Mouse (Mus musculus): ENCODE data around the gene Atpif1. TPM values are rescaled to one million over a fixed set of nuclear protein-coding genes. Genes with fewer than 3 reads are reported as not detected.
A peak's percentile ranks its signal among the peaks of the same experiment; 100 is the strongest.
"Not testable (repeated sequence)": the region's sequence is repeated elsewhere in the genome, so short reads cannot be mapped to it uniquely, and the experiment has no call there.

The Atpif1 gene
- total RNA-seq (2021): 100 to 1,000 TPM; 326 to 345 TPM
- long read RNA-seq, experiment 1, transcript Atpif1-201 (3 exons, 539 nt): major isoform, 312 of 327 reads
- long read RNA-seq, experiment 1, partial matches to known transcripts: 3 of 327 reads
- long read RNA-seq, experiment 1, other reads (novel, unspliced or antisense): 10 of 327 reads
- long read RNA-seq, experiment 2, transcript Atpif1-201 (3 exons, 539 nt): major isoform, 255 of 264 reads
- long read RNA-seq, experiment 2, partial matches to known transcripts: 1 of 264 reads
- long read RNA-seq, experiment 2, other reads (novel, unspliced or antisense): 8 of 264 reads

DNA sequence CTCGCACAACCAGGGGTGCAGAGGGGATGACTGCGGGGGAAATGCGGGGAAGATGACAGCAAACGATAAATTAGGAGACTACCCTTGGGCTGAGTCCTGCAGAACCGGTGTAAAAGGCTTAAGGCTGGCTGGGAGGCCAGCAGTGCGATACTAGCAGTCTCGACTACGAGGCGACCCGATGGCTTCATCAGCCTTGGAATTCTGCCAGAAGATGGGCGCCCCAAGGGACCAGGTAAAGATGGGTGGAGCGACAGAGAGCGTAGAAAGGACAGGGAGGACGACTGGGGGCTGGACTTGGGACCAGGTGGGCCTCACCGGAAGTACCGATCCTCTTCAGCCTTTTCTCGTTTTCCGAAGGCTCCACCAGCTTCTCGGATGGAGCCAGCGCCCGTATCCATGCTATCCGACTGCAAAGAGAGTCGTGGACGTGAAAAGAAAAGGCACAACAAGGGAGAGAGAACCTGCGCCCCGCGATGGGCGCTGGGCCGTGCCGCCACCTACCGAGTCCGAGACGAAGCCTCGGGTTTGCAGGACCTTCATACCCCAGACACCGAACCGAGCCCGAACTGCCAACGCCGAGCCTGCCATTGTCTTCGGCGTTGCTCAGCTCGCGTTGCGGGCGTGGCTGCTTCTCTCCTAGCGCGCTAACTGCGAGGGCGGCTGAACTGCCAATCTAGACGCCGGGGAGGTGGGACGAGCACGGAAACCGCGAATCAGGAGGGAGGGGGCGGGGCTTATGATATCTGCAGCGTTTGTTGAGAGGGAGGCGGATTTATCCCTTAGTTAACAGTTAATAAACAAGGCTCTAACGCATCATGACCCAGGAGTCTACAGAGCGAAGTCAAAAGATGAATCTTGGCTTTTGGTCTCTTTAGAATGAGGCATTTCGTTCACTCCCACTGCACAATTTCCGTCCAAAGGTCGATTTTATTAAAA lies at the start of gene Atpif1:
Atpif1 (minus strand) TSS at position 679 of the 936 bp plus-strand sequence.
- peak; percentile 91 to 94 for DNase-seq

- DNase-seq: no peak
Measured at GRCm38 (mm10) chr4:132574809-132575347, 41.4 kb upstream of the Atpif1 start.

GRCm38 (mm10) chr4:132573327-132573726 lies 39.9 kb upstream of the Atpif1 start:
- DNase-seq: peak; percentile 56 to 69

DNA sequence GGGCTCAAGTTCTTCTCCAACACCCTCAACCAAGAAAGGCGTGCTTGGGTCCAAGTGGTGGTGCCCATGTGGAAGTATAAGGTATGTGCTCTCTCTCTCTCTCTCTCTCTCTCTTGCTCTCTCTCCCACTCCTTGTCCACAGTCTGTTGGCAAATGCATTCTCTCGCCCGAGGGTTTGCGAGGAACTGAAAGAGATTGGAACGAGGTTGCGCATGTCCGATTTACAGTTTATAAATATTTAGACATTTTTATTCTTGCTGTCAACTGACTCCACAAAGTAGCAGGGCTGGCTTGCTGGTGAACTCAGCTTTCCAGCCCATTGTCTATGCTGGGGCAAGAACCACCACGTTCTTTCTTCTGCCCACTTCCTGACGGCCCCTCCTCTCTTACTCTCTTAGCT lies 37.7 kb upstream of the Atpif1 start:
- DNase-seq: no peak

- no peak for DNase-seq
Measured at GRCm38 (mm10) chr4:132569115-132569514, 35.7 kb upstream of the Atpif1 start.

GRCm38 (mm10) chr4:132567361-132567779 lies 33.9 kb upstream of the Atpif1 start:
- peak; percentile 49 to 56 for DNase-seq

- DNase-seq: no peak
Measured at GRCm38 (mm10) chr4:132565089-132565747, 31.8 kb upstream of the Atpif1 start.

- peak; percentile 47 to 81 for DNase-seq
Measured at GRCm38 (mm10) chr4:132563965-132564364, 30.5 kb upstream of the Atpif1 start, which contains the start of gene Ptafr. Ptafr (plus strand) TSS chr4:132564067.

GRCm38 (mm10) chr4:132563261-132563660 lies 29.8 kb upstream of the Atpif1 start:
- no peak for DNase-seq

DNA sequence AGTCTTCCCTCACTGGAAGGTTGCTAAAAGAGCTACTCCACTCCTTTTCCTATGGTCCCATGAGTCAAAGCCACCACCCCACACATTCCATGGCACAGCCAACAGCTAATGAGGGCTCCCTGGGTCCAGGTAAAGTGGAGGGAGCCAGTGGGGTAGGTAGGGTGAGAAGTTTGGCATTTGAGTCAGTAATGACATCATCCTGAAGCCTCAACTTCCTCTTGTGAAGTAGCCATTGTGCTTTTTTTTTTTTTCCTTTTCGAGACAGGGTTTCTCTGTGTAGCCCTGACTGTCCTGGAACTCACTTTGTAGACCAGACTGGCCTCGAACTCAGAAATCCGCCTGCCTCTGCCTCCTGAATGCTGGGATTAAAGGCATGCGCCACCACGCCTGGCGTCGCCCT lies 22.1 kb upstream of the Atpif1 start:
- not testable (repeated sequence) for DNase-seq

DNA sequence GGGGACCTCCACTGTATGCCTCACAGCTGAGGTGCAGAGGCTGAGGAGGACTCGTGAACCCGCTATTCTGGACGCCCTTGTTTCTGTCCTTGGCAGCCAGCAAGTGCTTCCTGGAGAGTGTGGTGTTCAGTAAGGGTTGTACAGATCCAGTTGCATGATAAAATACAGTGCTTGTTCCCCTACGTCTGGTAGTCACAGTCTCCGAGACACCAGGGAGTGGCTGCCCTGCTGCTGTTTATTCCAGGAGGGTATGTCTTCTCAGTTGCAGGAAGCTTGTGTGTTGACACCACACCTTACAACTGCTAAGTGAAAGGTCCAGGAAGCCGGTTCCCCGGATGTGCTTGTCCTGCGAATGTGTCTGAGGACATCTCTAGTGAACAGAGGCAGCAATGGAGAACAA lies 21.2 kb upstream of the Atpif1 start:
- DNase-seq: no peak

DNA sequence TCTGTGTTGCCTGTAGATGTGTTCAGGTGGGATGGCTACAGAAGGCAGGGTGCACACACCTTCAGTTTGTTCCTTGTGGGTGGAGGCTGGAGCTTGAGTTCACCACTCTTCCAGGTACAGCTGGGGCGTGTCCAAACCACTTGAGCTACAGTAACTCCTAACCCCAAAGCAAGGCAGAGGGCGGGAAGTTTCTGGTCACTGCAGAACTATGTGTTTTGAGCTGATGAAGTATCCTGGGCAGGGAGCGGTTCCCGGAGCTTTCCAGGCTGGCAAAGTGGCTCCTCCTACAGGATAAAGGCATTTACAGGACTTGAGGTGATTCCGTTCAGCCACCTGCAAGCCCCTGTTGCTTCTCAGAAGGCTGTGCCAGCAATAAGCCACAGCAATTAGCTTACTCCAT lies 20.8 kb upstream of the Atpif1 start:
- DNase-seq: no peak

- DNase-seq: peak; percentile 70 to 85
Measured at GRCm38 (mm10) chr4:132545851-132546250, 12.4 kb upstream of the Atpif1 start.

DNA sequence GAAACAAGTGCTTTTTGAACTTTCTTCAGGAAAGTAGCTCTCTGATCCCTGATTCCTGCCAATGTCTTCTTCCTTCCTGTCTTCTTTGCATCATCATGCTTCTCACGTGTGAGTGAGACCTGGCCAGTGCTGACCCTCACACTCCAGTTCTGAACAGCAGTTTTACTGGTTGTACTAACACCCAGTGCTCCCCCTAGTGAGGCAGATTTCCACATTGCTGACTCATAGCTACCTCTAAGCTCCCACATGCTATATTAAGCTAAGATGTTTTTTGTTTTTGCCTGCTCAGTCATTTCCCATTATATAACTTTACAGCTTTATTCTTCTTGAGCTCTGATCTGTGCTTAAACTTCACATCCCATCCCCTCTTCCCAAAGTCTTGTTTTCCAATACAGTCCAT lies 9.3 kb upstream of the Atpif1 start:
- DNase-seq: peak in 1 of 2 experiments; percentile 13

- DNase-seq: no peak
Measured at GRCm38 (mm10) chr4:132541413-132541812, 8.0 kb upstream of the Atpif1 start.

GRCm38 (mm10) chr4:132539481-132539880 lies 6.0 kb upstream of the Atpif1 start:
- no peak for DNase-seq

DNA sequence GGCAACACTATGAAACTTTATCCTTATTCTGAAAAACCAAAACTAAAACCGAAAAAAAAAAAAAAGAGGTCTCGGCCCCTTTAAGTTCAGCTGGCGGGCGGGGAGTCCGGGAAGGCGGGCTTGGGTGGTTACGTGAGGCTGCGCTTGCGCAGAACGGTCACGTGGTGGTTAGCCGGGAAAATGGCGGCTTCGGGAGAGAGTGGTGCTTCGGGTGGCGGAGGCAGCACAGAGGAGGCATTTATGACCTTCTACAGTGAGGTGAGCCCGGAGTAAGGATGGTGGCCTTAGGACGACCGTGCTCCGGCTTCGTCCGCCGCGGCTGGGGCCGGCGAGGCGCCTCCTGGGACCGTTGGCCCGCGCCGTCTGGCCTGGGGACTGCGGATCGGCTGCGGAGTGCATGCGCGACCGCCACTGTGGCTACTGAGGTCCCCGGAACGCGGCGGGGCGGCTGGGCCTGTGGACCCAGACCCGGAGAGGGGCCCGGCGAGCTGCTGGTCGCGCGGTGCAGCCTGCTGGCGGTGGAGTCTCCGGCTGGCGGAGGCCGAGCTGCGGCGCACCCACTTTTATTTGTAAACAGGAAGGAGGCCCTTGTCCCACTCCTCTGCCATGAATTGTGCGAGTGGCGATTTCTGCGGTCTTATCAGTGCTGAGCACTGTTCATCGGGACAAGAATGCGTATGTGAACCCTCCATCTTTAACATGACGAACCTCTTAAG lies 2.1 kb upstream of the Atpif1 start, which contains the start of gene Dnajc8:
Dnajc8 (plus strand) TSS at position 145 of the 716 bp plus-strand sequence.
- DNase-seq: peak; percentile 96 to 97

- DNase-seq: peak; percentile 60 to 64
Measured at GRCm38 (mm10) chr4:132532496-132532895, 963 bp downstream of the Atpif1 start.

- DNase-seq: no peak
Measured at GRCm38 (mm10) chr4:132530033-132530804, 3.2 kb downstream of the Atpif1 start.

GRCm38 (mm10) chr4:132529344-132529743 lies 4.1 kb downstream of the Atpif1 start:
- DNase-seq: peak in 1 of 2 experiments; percentile 24
